Mouse (Mus musculus): ENCODE data around the gene Ank3. TPM values are rescaled to one million over a fixed set of nuclear protein-coding genes. Genes with fewer than 3 reads are reported as not detected.

The Ank3 gene
- polyA plus RNA-seq, 1 experiment, result 9.3 TPM

- TF ChIP-seq POLR2A (IDR thresholded peaks at IDR 0.05; ENCODE audit: borderline replicate concordance, control insufficient read depth, low read depth, low read length) (no peak), CTCF (IDR thresholded peaks at IDR 0.05; ENCODE audit: control insufficient read depth, insufficient read depth, low read length) (no peak)
- H3K4me3 ChIP-seq (replicated peaks; ENCODE audit: control insufficient read depth, low read depth, low read length), result no peak overlapping the region
- 87% methylated on average over 8 of the region's 8 CpGs for WGBS
- no peak overlapping the region for H3K27ac ChIP-seq (ENCODE audit: control insufficient read depth, insufficient read depth, low read depth, low read length, poor library complexity)
- H3K4me1 ChIP-seq (ENCODE audit: control insufficient read depth, insufficient read depth, low read length), result no peaks in the 10 kb centered on the region; the same call in 1 of the 2 replicates
Observed at GRCm38 (mm10) chr10:69385136-69385535, 13.4 kb upstream of the Ank3 start.

GRCm38 (mm10) chr10:69386767-69387166 is 11.8 kb upstream of the Ank3 start:
- Histone ChIP-seq H3K4me3 (replicated peaks; ENCODE audit: control insufficient read depth, low read depth, low read length) (no peak overlapping the region), H3K27ac (ENCODE audit: control insufficient read depth, insufficient read depth, low read depth, low read length, poor library complexity) (no peak overlapping the region), H3K4me1 (ENCODE audit: control insufficient read depth, insufficient read depth, low read length) (no peaks in the 10 kb centered on the region; the same call in 1 of the 2 replicates)
- 77% methylated on average over 8 of the region's 8 CpGs for WGBS
- no peak for TF ChIP-seq CTCF (IDR thresholded peaks at IDR 0.05; ENCODE audit: control insufficient read depth, insufficient read depth, low read length)
- no peak for TF ChIP-seq POLR2A (IDR thresholded peaks at IDR 0.05; ENCODE audit: borderline replicate concordance, control insufficient read depth, low read depth, low read length)

GRCm38 (mm10) chr10:69389511-69389910 is 9.1 kb upstream of the Ank3 start:
- Histone ChIP-seq H3K27ac (ENCODE audit: control insufficient read depth, insufficient read depth, low read depth, low read length, poor library complexity) (no peak overlapping the region), H3K4me1 (ENCODE audit: control insufficient read depth, insufficient read depth, low read length) (no peaks in the 10 kb centered on the region; the same call in 1 of the 2 replicates), H3K4me3 (replicated peaks; ENCODE audit: control insufficient read depth, low read depth, low read length) (no peak overlapping the region)
- 84% methylated on average over 4 of the region's 4 CpGs for WGBS
- no peak for TF ChIP-seq POLR2A (IDR thresholded peaks at IDR 0.05; ENCODE audit: borderline replicate concordance, control insufficient read depth, low read depth, low read length)
- no peak for TF ChIP-seq CTCF (IDR thresholded peaks at IDR 0.05; ENCODE audit: control insufficient read depth, insufficient read depth, low read length)

GRCm38 (mm10) chr10:69398197-69398762 is 293 bp upstream of the Ank3 start:
- WGBS, result 2% methylated on average over 26 of the region's 26 CpGs
- no peak overlapping the region for H3K4me3 ChIP-seq (replicated peaks; ENCODE audit: control insufficient read depth, low read depth, low read length)
- H3K4me1 ChIP-seq (ENCODE audit: control insufficient read depth, insufficient read depth, low read length), result no peaks in the 10 kb centered on the region
- TF ChIP-seq POLR2A (IDR thresholded peaks at IDR 0.05; ENCODE audit: borderline replicate concordance, control insufficient read depth, low read depth, low read length) (no peak), CTCF (IDR thresholded peaks at IDR 0.05; ENCODE audit: control insufficient read depth, insufficient read depth, low read length) (no peak)
- H3K27ac ChIP-seq (ENCODE audit: control insufficient read depth, insufficient read depth, low read depth, low read length, poor library complexity), result no peak overlapping the region

GRCm38 (mm10) chr10:69399814-69400385 is 1.3 kb downstream of the Ank3 start:
- 8% methylated on average over 17 of the region's 17 CpGs for WGBS
- Histone ChIP-seq H3K4me3 (replicated peaks; ENCODE audit: control insufficient read depth, low read depth, low read length) (no peak overlapping the region), H3K4me1 (ENCODE audit: control insufficient read depth, insufficient read depth, low read length) (no peaks in the 10 kb centered on the region), H3K27ac (ENCODE audit: control insufficient read depth, insufficient read depth, low read depth, low read length, poor library complexity) (no peak overlapping the region)
- TF ChIP-seq POLR2A (IDR thresholded peaks at IDR 0.05; ENCODE audit: borderline replicate concordance, control insufficient read depth, low read depth, low read length), result no peak
- TF ChIP-seq CTCF (IDR thresholded peaks at IDR 0.05; ENCODE audit: control insufficient read depth, insufficient read depth, low read length), result no peak

GRCm38 (mm10) chr10:69405431-69405830 is 6.9 kb downstream of the Ank3 start:
- Histone ChIP-seq H3K27ac (ENCODE audit: control insufficient read depth, insufficient read depth, low read depth, low read length, poor library complexity) (no peak overlapping the region), H3K4me3 (replicated peaks; ENCODE audit: control insufficient read depth, low read depth, low read length) (no peak overlapping the region), H3K4me1 (ENCODE audit: control insufficient read depth, insufficient read depth, low read length) (no peaks in the 10 kb centered on the region)
- WGBS, result 67% methylated on average over 4 of the region's 4 CpGs
- no peak for TF ChIP-seq POLR2A (IDR thresholded peaks at IDR 0.05; ENCODE audit: borderline replicate concordance, control insufficient read depth, low read depth, low read length)
- no peak for TF ChIP-seq CTCF (IDR thresholded peaks at IDR 0.05; ENCODE audit: control insufficient read depth, insufficient read depth, low read length)

GRCm38 (mm10) chr10:69414888-69415287 is 16.3 kb downstream of the Ank3 start:
- no peak for TF ChIP-seq CTCF (IDR thresholded peaks at IDR 0.05; ENCODE audit: control insufficient read depth, insufficient read depth, low read length)
- no peak for TF ChIP-seq POLR2A (IDR thresholded peaks at IDR 0.05; ENCODE audit: borderline replicate concordance, control insufficient read depth, low read depth, low read length)
- 66% methylated on average over 12 of the region's 12 CpGs for WGBS
- Histone ChIP-seq H3K4me1 (ENCODE audit: control insufficient read depth, insufficient read depth, low read length) (no peaks in the 10 kb centered on the region), H3K4me3 (replicated peaks; ENCODE audit: control insufficient read depth, low read depth, low read length) (no peak overlapping the region), H3K27ac (ENCODE audit: control insufficient read depth, insufficient read depth, low read depth, low read length, poor library complexity) (no peak overlapping the region)

GRCm38 (mm10) chr10:69418716-69419115 is 20.1 kb downstream of the Ank3 start:
- TF ChIP-seq POLR2A (IDR thresholded peaks at IDR 0.05; ENCODE audit: borderline replicate concordance, control insufficient read depth, low read depth, low read length), result no peak
- TF ChIP-seq CTCF (IDR thresholded peaks at IDR 0.05; ENCODE audit: control insufficient read depth, insufficient read depth, low read length), result no peak
- Histone ChIP-seq H3K27ac (ENCODE audit: control insufficient read depth, insufficient read depth, low read depth, low read length, poor library complexity) (no peak overlapping the region), H3K4me3 (replicated peaks; ENCODE audit: control insufficient read depth, low read depth, low read length) (no peak overlapping the region), H3K4me1 (ENCODE audit: control insufficient read depth, insufficient read depth, low read length) (no peaks in the 10 kb centered on the region)
- WGBS, result 85% methylated on average over 8 of the region's 8 CpGs
